Mouse (Mus musculus): Measurements from ENCODE around the gene Rin3.

The Rin3 gene

DNA sequence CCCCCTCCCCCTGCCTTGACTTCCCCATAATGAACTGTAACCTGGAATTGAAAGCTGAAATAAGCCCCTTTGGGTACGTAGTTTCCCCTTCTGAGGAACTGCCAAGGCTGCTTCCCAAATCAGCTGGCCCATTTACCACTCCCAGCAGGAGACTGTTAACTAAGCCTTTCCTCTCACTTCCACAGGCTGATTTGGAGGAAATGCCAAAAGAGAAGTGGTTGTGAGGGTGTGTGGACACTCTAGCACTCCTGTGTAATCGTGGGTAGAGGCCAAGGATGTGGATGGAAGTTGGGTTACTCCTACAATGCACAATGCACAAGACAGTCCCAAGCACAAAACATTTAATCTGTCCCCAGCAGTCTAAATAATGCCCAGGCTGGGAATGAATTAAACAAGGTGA lies 722 bp upstream of the Rin3 start:
- DNase-seq: no peak

DNA sequence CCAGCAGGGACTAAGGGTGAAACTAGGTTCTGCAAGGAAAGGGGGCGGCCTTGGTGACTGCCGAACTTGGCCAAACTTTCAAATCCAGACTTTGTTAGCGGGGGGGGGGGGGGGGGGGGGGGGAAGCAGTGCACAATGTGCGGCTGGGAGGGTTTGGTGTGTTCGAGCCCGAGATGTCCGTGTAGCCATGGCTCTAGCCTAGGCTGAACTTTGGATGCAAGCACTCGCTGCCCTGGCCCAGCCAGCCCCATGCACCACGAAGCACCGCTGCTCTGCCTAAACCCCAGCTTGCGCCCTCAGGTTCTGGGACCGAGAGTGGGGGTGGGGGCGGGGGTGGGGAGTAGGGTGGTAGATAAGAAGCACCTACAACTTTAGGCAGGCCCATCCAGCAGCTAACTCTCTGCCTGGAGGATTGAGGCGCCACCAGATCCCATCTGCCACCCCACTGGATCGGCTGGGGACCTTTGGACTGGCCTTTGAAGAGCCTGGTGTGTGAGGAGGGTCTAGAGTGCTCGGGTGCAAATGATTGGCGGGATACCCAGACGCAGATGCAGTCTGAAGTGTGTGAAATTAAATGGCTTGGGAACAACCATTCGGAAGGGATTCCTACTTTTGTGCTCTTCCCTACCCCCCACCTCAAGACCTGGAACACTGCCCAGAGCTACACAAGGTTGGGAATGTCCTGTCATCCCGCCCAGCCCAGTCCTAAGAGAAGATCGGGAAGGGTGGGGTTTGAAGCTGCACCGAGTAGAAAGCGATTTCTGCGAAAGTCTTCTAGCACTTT lies 827 bp downstream of the Rin3 start:
- DNase-seq: peak; percentile 52

GRCm38 (mm10) chr12:102284267-102284610 lies 1.4 kb downstream of the Rin3 start:
- DNase-seq: no peak

GRCm38 (mm10) chr12:102284618-102285159 lies 1.8 kb downstream of the Rin3 start:
- no peak for DNase-seq

GRCm38 (mm10) chr12:102285318-102285717 lies 2.5 kb downstream of the Rin3 start:
- no peak for DNase-seq

DNA sequence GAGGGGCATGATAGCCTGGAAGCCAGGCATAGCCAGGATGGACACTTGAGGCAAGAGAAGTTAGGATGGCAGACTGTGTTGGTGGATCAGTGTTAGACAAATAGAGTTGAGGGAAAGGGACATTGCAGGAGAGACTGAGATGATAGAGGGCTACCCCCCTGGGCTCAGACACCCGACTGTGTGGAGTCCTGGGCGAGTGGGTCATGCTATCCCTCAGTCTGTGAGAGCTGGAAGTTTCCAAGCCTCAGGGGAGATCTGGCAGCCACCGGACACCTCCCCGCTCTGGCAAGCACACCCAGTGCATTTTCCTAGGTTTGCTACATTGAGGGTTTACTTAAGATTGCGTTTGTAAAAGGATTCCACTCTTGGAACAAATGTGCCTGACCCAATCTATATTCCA lies 2.9 kb downstream of the Rin3 start:
- no peak for DNase-seq

DNA sequence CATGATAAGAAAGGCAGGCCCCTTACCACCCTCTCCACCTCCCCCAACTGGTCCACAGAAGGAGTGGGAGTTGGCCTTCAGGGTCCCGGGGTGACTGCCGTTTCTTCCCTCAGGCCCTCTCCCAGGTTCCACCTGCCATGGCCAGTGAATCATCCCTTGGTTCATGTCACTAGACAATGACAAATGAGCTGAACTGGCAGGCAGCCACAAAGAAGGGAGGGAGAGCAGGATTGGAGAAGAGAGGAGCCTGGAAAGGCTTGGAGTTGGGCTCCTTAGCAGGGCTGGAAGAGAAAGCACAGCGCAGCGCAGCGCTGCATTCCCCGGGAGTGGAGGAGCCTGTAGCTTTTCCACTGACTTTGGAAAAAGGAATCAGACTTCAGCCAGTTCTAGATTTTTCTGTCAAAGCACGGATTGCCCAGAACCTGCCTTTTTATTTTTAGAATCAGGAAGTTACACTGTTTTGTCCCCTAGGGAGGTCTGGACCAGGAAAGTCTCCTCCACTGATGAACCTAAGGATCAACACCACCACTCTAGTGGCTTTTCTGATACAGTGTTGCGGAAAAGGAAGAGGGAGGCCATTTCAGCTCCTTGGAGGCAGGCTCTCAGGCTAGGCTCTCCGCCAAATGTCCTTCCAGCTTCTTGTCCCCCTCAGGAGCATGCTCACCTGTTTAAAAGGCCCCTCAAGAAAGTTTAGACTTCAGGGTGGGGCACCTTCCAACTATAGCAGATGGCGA lies 4.0 kb downstream of the Rin3 start:
- no peak for DNase-seq

GRCm38 (mm10) chr12:102287904-102288602 lies 5.2 kb downstream of the Rin3 start:
- no peak for DNase-seq

DNA sequence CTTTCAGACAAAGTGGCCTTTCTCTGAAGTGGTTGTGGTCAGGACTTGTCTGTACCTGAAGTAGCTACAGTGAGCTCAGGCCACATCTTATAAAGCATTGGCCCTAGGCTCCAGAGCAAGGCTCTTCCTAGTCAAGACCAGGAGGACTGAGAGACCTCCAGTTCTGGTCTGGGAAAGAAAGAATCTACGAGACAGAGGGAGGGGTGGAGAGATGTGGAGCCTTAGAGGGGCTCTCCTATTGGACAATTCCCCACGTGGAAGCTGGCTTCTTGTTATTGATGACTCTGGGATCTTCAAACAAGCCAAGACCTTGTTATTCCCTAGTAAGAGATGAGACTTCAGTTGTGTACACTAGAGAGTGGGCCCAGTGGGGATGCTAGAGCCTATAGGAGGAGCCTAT lies 6.0 kb downstream of the Rin3 start:
- DNase-seq: no peak

- no peak for DNase-seq
These were observed 6.7 kb downstream of the Rin3 start for GRCm38 (mm10) chr12:102289568-102289967.

GRCm38 (mm10) chr12:102290662-102291061 lies 7.8 kb downstream of the Rin3 start:
- no peak for DNase-seq

GRCm38 (mm10) chr12:102291686-102292085 lies 8.8 kb downstream of the Rin3 start:
- peak; percentile 77 for DNase-seq

DNA sequence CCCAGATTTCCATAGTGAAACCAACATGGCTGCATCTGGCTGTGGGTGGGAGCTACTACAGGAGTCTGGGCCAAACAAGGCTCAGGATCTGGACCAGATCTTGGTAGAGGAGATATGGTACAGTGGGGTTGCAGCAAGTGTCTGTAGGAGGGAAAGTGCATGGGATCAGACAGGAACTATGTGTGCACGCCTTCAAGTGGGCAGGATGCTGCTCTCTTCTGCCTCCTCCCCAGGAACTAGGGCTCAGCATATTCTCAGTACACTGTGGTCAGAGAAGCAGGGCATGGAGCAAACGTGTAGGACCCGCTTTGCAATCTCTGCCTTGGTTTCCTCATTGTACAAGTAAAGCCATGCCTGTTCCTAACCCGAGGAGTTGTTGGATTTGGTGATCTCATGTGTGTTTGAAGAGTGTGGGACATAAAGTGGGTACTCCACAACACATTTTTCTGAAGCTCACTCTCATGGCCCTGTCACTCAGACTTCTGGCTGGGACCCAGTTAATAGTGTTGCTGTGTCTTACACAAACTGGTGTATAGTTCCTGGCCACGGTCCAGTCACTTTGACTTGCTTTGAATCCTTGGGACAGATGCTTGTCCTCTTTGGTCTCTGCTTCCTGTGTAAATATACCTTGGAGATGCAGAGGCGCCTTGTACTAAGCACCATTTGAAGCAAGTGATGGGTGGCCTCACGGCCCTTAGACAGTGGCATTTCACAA lies 9.8 kb downstream of the Rin3 start:
- peak; percentile 43 for DNase-seq

DNA sequence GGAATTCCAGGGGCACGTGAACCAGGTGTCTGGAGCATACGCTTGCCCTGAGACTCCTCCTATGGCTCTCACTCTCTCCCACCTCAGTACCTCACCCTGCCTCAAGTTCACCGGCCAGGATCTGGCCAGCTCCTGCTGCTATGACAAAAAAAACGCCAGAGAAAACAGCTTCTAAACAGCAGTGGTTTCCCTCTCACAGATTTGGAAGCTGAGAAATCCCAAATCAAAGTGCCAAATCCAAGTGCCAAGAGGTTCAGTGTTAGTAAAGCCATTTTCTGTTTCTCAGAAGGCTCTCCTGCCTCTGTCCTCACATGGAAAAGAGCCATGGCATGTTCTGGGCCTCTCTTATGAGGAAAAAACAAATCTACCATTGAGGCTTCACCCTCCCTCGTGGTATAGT lies 11.8 kb downstream of the Rin3 start:
- no peak for DNase-seq

DNA sequence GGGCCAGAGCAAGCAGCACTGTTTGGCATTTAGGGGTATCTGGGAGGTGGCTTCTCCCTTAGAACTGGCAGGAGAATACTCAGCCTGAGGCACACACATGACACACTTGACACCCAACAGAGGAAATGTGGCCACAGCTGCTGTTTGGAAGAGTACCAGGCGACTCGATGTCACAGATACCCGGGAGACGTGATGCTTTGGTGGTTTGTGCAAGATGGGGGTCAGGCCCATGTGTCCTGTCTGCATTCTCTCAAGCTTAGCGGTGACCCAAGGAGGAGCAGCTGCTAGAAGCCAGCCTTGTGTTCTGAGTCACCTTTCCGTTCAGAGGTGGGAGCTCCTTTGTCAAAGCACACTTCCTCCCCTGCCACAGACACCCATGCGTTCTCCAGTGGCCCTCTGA lies 12.4 kb downstream of the Rin3 start:
- peak; percentile 69 for DNase-seq

DNA sequence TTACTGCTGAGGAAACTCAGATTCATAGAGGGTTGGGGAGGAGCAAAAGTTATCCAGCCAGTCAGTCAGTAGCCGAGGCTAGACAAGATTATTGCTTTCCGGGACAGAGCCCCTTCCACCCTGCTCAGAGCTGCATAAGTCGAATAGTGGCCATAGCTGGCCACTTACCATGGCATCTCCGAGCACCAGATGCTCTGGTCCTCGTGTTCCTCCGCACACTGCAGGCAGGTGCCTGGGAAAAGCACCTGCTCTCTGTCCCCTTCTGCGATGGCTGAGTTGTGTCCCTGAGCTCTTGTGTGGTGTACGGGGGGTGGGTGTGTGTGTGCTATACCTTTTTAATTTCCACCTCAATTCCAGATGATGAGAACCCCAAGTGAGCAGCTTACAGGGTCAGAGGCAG lies 12.8 kb downstream of the Rin3 start:
- DNase-seq: no peak

DNA sequence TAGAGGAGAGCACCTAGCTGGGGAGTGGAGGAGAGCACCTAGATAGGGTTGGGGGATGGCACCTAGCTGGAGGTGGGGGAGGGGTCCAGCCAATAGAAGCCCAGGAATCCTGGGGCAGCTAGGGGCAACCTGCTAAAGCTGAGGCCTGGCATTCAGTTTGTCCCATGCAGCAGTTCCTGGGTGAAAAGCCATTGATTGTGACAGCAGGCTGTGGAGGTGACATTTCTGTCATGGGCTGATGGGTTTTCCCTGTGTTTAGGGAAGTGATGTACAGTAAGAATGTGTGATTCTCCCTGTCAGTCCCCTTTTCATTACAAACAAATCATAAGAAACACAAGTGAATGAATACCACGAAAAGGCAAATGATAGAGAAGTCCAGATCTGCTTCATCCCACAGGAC lies 13.5 kb downstream of the Rin3 start:
- no peak for DNase-seq

DNA sequence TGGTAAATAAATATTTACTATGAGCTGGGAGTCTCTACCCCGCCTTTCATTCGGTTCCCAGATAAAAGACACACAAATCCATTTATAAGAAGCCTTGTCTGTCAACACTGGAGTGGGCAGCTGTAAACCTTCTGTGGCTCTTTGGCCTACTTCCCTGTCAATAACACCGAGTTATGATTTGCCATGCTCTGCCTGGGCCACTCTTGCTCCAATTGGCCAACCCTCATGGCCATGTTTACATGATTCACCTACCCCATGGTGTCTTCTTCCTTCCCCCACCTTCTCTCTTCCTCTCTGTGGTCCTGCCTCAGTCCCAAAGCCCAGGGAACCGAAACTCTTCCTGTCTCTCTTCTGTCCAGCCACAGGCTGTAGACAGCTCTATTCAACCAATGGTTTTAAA lies 14.1 kb downstream of the Rin3 start:
- no peak for DNase-seq

DNA sequence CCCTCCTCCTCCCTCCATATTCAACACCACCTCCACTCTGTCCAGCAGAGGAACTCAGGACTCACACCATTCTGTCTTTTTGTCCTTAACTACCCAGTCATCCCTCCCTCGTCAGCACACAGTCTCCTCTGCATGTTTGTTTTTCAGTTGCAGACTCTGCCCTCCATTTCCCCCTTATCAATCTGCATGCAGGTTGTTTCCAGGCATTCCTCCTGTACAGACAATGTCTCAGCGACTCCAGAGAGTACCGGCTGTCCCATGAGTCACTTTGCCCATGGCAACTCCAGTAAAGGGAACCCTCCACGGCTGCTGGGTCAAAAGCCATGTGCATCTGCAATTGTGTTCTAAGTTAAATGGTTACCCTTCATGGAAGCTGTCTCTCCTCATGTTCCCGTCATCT lies 16.4 kb downstream of the Rin3 start:
- DNase-seq: no peak

- DNase-seq: no peak
These were observed 18.7 kb downstream of the Rin3 start for GRCm38 (mm10) chr12:102301585-102301984.

DNA sequence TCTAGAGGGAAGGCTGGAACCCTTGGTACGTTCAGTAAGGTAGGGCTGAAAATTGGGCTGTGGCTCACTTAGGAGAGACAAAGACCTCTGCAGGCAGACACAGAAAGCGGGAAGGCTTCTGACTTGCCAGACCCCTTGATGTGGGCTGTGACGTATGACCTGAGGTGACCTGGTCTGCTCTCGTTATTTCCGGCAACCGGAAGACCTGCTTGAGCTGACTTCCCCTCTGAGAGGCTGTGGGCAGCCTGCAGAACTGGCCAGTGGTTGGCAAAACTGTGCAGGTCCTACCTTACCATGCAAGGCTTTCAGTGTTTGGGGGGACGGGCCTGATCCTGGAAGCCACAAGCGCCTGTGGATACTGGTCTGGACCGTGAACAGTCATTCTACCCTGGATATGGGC lies 19.5 kb downstream of the Rin3 start:
- no peak for DNase-seq

DNA sequence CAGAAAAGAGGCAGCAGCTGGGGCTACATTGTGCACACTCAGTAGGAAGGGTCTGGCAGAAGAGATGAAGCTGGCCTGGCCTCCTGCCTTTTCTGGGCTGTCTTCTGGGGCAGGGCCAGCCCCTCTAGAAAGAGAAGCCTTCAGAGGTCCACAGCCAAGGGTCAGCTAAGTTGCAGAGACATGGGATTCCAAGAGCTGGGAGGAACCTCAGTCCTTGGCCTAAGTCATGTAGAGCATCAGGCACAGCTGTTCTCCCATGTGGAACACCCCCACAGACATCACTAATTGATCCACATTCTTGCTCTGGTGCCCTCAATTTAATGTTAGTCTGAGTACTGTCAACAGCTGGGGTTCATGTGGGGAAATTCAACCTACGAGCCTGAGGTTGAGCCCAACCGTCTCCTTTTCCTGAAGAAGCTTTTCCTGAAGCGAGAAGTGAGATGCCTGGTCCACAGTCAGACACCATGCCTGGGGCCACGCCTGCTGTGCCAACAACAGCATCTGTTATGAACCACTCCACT lies 20.0 kb downstream of the Rin3 start:
- no peak for DNase-seq

- no peak for DNase-seq
These were observed 21.0 kb downstream of the Rin3 start for GRCm38 (mm10) chr12:102303867-102304266.
